ENCODE assay signal across 9 mouse cellular contexts in genomic region chr7:143823266-143823605, GRCm38 (mm10). TPM values are rescaled to one million over a fixed set of nuclear protein-coding genes. Genes with fewer than 3 reads are reported as not detected.
A peak's percentile ranks its signal among the peaks of the same experiment; 100 is the strongest.
DNase-seq lines count a peak whose midpoint lies in the region; ATAC-seq and TF ChIP-seq lines count a peak whose summit lies in the region.
"Had no signal": no experiment of that assay in that cellular context is flagged by ENCODE, and none has a peak within 500 bp of the region (broad histone marks: within the 10 kb centered on the region; RNA-seq: fewer than 3 reads in every experiment).

No protein-coding gene starts in this region.

- peak overlapping the region; percentile 78 for H3K27ac ChIP-seq in kidney, embryonic 16.5 days (ENCODE audit: low read length)
- peak overlapping the region; percentile 78 for H3K27ac ChIP-seq in cortical plate, adult 2 months (ENCODE audit: insufficient read depth, low read length)
- peak overlapping the region; percentile 82 for H3K27ac ChIP-seq in hindbrain, embryonic 15.5 days (replicated peaks)
- H3K27ac ChIP-seq in midbrain, embryonic 16.5 days (ENCODE audit: low read length): peak overlapping the region; percentile 84

- no peak for TF ChIP-seq POLR2A in cortical plate, adult 2 months (IDR thresholded peaks at IDR 0.05; ENCODE audit: extremely low read depth, insufficient read depth, low read length)

- peak overlapping the region; percentile 68 for H3K9ac ChIP-seq in kidney, embryonic 16.5 days (replicated peaks; ENCODE audit: low read length)
- peak overlapping the region; percentile 34 for H3K9ac ChIP-seq in hindbrain, embryonic 15.5 days
- peak overlapping the region; percentile 63 for H3K9ac ChIP-seq in midbrain, embryonic 16.5 days (ENCODE audit: low read depth, low read length)

- H3K4me2 ChIP-seq in kidney, embryonic 16.5 days (replicated peaks; ENCODE audit: low read depth, low read length): peak overlapping the region; percentile 56
- peak overlapping the region; percentile 70 for H3K4me2 ChIP-seq in hindbrain, embryonic 15.5 days
- peak overlapping the region; percentile 59 for H3K4me2 ChIP-seq in midbrain, embryonic 16.5 days (ENCODE audit: low read length)

- H3K36me3 ChIP-seq in kidney, embryonic 16.5 days (ENCODE audit: insufficient read depth, low read length): peaks cover 4% of the 10 kb centered on the region; the same call in 1 of the 2 replicates
- H3K36me3 ChIP-seq in hindbrain, embryonic 15.5 days: 0 out of 2 replicates have a peak, but pooled peaks cover 3% of the 10 kb centered on the region
- H3K36me3 ChIP-seq in midbrain, embryonic 16.5 days (ENCODE audit: control insufficient read depth, insufficient read depth, low read length): peaks cover 2% of the 10 kb centered on the region; the same call in 1 of the 2 replicates

- DNase-seq in kidney, postnatal 14 days: no peak
- no peak for DNase-seq in urinary bladder, adult 18-20 months (ENCODE audit: low spot score in 2 of 2)
- DNase-seq in gastrocnemius, postnatal 10 days: no peak
- no peak for DNase-seq in ovary, postnatal 10 days (ENCODE audit: low spot score)

- peaks cover 11% of the 10 kb centered on the region for H3K4me1 ChIP-seq in kidney, embryonic 16.5 days (ENCODE audit: insufficient read depth, low read length)
- H3K4me1 ChIP-seq in cortical plate, adult 2 months (ENCODE audit: control insufficient read depth, insufficient read depth, low read length): peaks cover 4% of the 10 kb centered on the region; the same call in 1 of the 2 replicates
- peaks cover 16% of the 10 kb centered on the region for H3K4me1 ChIP-seq in hindbrain, embryonic 15.5 days (replicated peaks)
- H3K4me1 ChIP-seq in midbrain, embryonic 16.5 days (ENCODE audit: control insufficient read depth, insufficient read depth, low read length): peaks cover 11% of the 10 kb centered on the region

- no peaks in the 10 kb centered on the region for H3K9me3 ChIP-seq in kidney, embryonic 16.5 days (ENCODE audit: low read length)
- H3K9me3 ChIP-seq in hindbrain, embryonic 15.5 days: no peaks in the 10 kb centered on the region
- no peaks in the 10 kb centered on the region for H3K9me3 ChIP-seq in midbrain, embryonic 16.5 days (replicated peaks; ENCODE audit: control insufficient read depth, low read length, poor library complexity, severe bottlenecking)

- no peak; the same call in 1 of the 2 replicates for ATAC-seq in kidney, embryonic 16.5 days (ENCODE audit: low FRiP score, low TSS enrichment)
- peak; percentile 35; the same call in 1 of the 2 replicates for ATAC-seq in hindbrain, embryonic 15.5 days (ENCODE audit: low FRiP score, low read depth)
- ATAC-seq in midbrain, embryonic 16.5 days: no peak; the same call in 1 of the 2 replicates

- 80% methylated on average over 4 of the region's 4 CpGs for WGBS in kidney, embryonic 16.5 days
- WGBS in hindbrain, embryonic 15.5 days: 80% methylated on average over 4 of the region's 4 CpGs
- WGBS in midbrain, embryonic 16.5 days: 77% methylated on average over 4 of the region's 4 CpGs

- peak overlapping the region; percentile 64 for H3K4me3 ChIP-seq in kidney, embryonic 16.5 days (ENCODE audit: low read length)
- H3K4me3 ChIP-seq in cortical plate, adult 2 months (ENCODE audit: insufficient read depth, low read length): peak overlapping the region; percentile 73
- H3K4me3 ChIP-seq in hindbrain, embryonic 15.5 days: peak overlapping the region; percentile 57
- peak overlapping the region; percentile 62 for H3K4me3 ChIP-seq in midbrain, embryonic 16.5 days (ENCODE audit: low read depth, low read length)

- TF ChIP-seq CTCF in cortical plate, adult 2 months (IDR thresholded peaks at IDR 0.05; ENCODE audit: extremely low read depth, insufficient read depth, low read length): no peak

- no peaks in the 10 kb centered on the region for H3K27me3 ChIP-seq in kidney, embryonic 16.5 days (ENCODE audit: insufficient read depth, low read length)
- H3K27me3 ChIP-seq in hindbrain, embryonic 15.5 days: no peaks in the 10 kb centered on the region
- H3K27me3 ChIP-seq in midbrain, embryonic 16.5 days (ENCODE audit: control insufficient read depth, insufficient read depth, low read depth, low read length): no peaks in the 10 kb centered on the region

RNA-seq across cellular contexts. Expression of gene Dhcr7, which starts 0.3 kb away (rescaled TPM):
- polyA plus RNA-seq in kidney, embryonic 16.5 days (2015; fragmentation: Nextera tagmentation; extraction: Ambion mirVana): 44.5 and 48.8 TPM in 2 replicates
- 62.6 and 64.5 TPM in 2 replicates for polyA plus RNA-seq in cortical plate, adult 2 months (2012; rRNA removed)
- 78.4 and 80.3 TPM in 2 replicates for polyA plus RNA-seq in hindbrain, embryonic 15.5 days (2015; fragmentation: Nextera tagmentation; extraction: Ambion mirVana)
- polyA plus RNA-seq in midbrain, embryonic 16.5 days (2015; fragmentation: Nextera tagmentation; extraction: Ambion mirVana): 71.7 and 83.4 TPM in 2 replicates
- 10 to 100 TPM; 11.0 to 12.0 TPM for total RNA-seq in gastrocnemius, postnatal 10 days (2021)

RNA-seq across cellular contexts. Expression of gene Nadsyn1, which starts 0.6 kb away (rescaled TPM):
- 11.7 and 13.3 TPM in 2 replicates for polyA plus RNA-seq in kidney, embryonic 16.5 days (2015; fragmentation: Nextera tagmentation; extraction: Ambion mirVana)
- 8.8 and 10.6 TPM in 2 replicates for polyA plus RNA-seq in cortical plate, adult 2 months (2012; rRNA removed)
- 7.2 and 7.7 TPM in 2 replicates for polyA plus RNA-seq in hindbrain, embryonic 15.5 days (2015; fragmentation: Nextera tagmentation; extraction: Ambion mirVana)
- 6.5 and 7.5 TPM in 2 replicates for polyA plus RNA-seq in midbrain, embryonic 16.5 days (2015; fragmentation: Nextera tagmentation; extraction: Ambion mirVana)
- total RNA-seq in gastrocnemius, postnatal 10 days (2021): 1 to 10 TPM; 3.2 to 3.6 TPM

RNA-seq across cellular contexts. Expression of gene Mrgpre, which starts 38.9 kb away (rescaled TPM):
- polyA plus RNA-seq in kidney, embryonic 16.5 days (2015; fragmentation: Nextera tagmentation; extraction: Ambion mirVana): 2.2 and 2.5 TPM in 2 replicates
- polyA plus RNA-seq in cortical plate, adult 2 months (2012; rRNA removed): 5.3 and 5.7 TPM in 2 replicates
- 7.0 and 11.2 TPM in 2 replicates for polyA plus RNA-seq in hindbrain, embryonic 15.5 days (2015; fragmentation: Nextera tagmentation; extraction: Ambion mirVana)
- 11.4 and 14.1 TPM in 2 replicates for polyA plus RNA-seq in midbrain, embryonic 16.5 days (2015; fragmentation: Nextera tagmentation; extraction: Ambion mirVana)
- 1 to 10 TPM; 1.2 to 1.5 TPM for total RNA-seq in gastrocnemius, postnatal 10 days (2021)

RNA-seq across cellular contexts. Expression of gene Gm498, which starts 43.4 kb away (rescaled TPM):
- not detected in 2 replicates for polyA plus RNA-seq in kidney, embryonic 16.5 days (2015; fragmentation: Nextera tagmentation; extraction: Ambion mirVana)
- polyA plus RNA-seq in cortical plate, adult 2 months (2012; rRNA removed): not detected in 2 replicates
- polyA plus RNA-seq in hindbrain, embryonic 15.5 days (2015; fragmentation: Nextera tagmentation; extraction: Ambion mirVana): not detected in 2 replicates
- not detected in 2 replicates for polyA plus RNA-seq in midbrain, embryonic 16.5 days (2015; fragmentation: Nextera tagmentation; extraction: Ambion mirVana)
- not detected for total RNA-seq in gastrocnemius, postnatal 10 days (2021)
- total RNA-seq: neutrophil, adult 5-6 weeks had no signal

RNA-seq across cellular contexts. Expression of gene Mrgprg, which starts 56.4 kb away (rescaled TPM):
- polyA plus RNA-seq in kidney, embryonic 16.5 days (2015; fragmentation: Nextera tagmentation; extraction: Ambion mirVana): not detected in 2 replicates
- polyA plus RNA-seq in cortical plate, adult 2 months (2012; rRNA removed): not detected in 2 replicates
- not detected in 2 replicates for polyA plus RNA-seq in hindbrain, embryonic 15.5 days (2015; fragmentation: Nextera tagmentation; extraction: Ambion mirVana)
- not detected in 2 replicates for polyA plus RNA-seq in midbrain, embryonic 16.5 days (2015; fragmentation: Nextera tagmentation; extraction: Ambion mirVana)
- not detected for total RNA-seq in gastrocnemius, postnatal 10 days (2021)
- total RNA-seq: neutrophil, adult 5-6 weeks had no signal
